Mouse (Mus musculus) olfactory bulb, adult 2 months (tissue): ENCODE data around the gene Plin2.

Experiments used
- CTCF ChIP-seq: fragments of 200-500 bp; IDR thresholded peaks from 2 replicates; pipeline ENCODE4 v1.5.1; 2012; ENCODE audit warnings: low read depth, mild to moderate bottlenecking, low read length, moderate library complexity; ENCODE audit not compliant: insufficient read depth
- POLR2A ChIP-seq: fragments of 200-500 bp; IDR thresholded peaks from 2 replicates; pipeline ENCODE4 v1.6.1; 2012; ENCODE audit warnings: mild to moderate bottlenecking, low read depth, low read length, moderate library complexity; ENCODE audit not compliant: insufficient read depth

DNA sequence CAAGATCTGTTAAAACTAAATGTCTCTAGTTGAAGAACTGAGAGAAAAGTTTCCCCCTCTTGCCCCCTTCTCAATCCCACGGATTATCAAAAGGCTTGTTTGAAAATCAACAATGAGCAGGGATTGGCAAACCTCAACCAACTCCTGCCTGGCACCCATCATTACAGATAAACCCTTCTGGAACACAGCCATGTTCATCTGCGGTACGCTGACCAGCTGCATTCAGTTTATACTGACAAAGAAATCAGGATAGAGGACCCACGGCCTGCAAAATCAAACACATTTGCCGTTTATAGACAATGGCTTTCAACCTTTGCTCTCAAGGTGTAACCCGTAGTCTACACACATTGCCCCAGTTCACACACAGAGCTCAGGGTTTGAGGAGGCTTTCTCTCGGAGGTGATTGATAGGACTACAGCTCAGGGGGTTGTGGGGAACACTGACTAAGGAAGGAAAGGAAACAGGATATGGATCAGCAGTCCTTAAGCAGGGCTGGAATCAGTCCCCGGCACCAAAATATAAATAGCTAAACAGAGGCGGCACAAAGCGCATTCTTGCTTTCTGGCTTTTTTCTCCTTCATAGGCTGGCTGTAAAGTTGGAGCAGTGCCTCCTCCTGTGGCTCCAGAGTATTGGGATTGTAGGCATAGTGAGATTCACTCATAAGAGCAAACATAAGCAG is 19.3 kb upstream of the Plin2 start:
- TF ChIP-seq POLR2A: no peak
- no peak for TF ChIP-seq CTCF
